Mouse (Mus musculus) liver, adult 2 months (tissue): ENCODE data around the gene Celf2. TPM values are rescaled to one million over a fixed set of nuclear protein-coding genes. Genes with fewer than 3 reads are reported as not detected.

Source experiments
- DNase-seq: peaks from one replicate; pipeline ENCODE4 v3.0.0-alpha.2; 2011; ENCODE audit warnings: low read depth, low spot score; ENCODE audit errors: extremely low read depth
- H3K27ac ChIP-seq: fragments of 200-500 bp; replicated peaks from 2 replicates; pipeline ENCODE4 v1.5.1; 2012; ENCODE audit warnings: low read depth, mild to moderate bottlenecking, control low read depth, inconsistent platforms, low read length; ENCODE audit not compliant: insufficient read depth
- H3K27me3 ChIP-seq: fragments of 200-500 bp; 2 replicates; pipeline ENCODE4 v1.6.1; 2012; ENCODE audit warnings: mild to moderate bottlenecking, moderate library complexity, low read length, inconsistent platforms; ENCODE audit not compliant: control insufficient read depth, insufficient read depth
- H3K36me3 ChIP-seq: fragments of 200-500 bp; 2 replicates; pipeline ENCODE4 v1.6.1; 2012; ENCODE audit warnings: low read length, inconsistent platforms; ENCODE audit not compliant: control insufficient read depth, insufficient read depth
- H3K4me1 ChIP-seq: fragments of 200-500 bp; 2 replicates; pipeline ENCODE4 v1.6.1; 2011; ENCODE audit warnings: low read length; ENCODE audit not compliant: control insufficient read depth, insufficient read depth
- H3K4me3 ChIP-seq: fragments of 200-500 bp; 2 replicates; pipeline ENCODE4 v1.5.1; 2011; ENCODE audit warnings: low read depth, mild to moderate bottlenecking, control low read depth, low read length, moderate library complexity; ENCODE audit not compliant: insufficient read depth
- H3K79me2 ChIP-seq: fragments of 200-500 bp; 2 replicates; pipeline ENCODE4 v1.6.1; 2012; ENCODE audit warnings: inconsistent platforms, mild to moderate bottlenecking, low read length, moderate library complexity; ENCODE audit not compliant: control insufficient read depth, insufficient read depth
- H3K9ac ChIP-seq: fragments of 200-500 bp; 2 replicates; pipeline ENCODE4 v1.6.1; 2012; ENCODE audit warnings: low read depth, mild to moderate bottlenecking, control low read depth, inconsistent platforms, low read length
- CTCF ChIP-seq: fragments of 200-500 bp; IDR thresholded peaks from 2 replicates; pipeline ENCODE4 v1.5.1; 2011; ENCODE audit warnings: low read depth, low read length, control low read depth
- POLR2A ChIP-seq: fragments of 200-500 bp; IDR thresholded peaks from 2 replicates; pipeline ENCODE4 v1.6.1; 2011; ENCODE audit warnings: low read length, control low read depth; ENCODE audit not compliant: insufficient read depth; ENCODE audit errors: extremely low read depth
- WGBS: fragments of 180-500 bp; shearing (Covaris S2); methylation state at CpG from one replicate; pipeline ENCODE4 v1.1.7; 2018; 5-methylcytosine and 5-hydroxymethylcytosine counted together
- polyA plus RNA-seq: library from polyadenylated mRNA; depleted of rRNA; stranded (reverse); fragments of >200 nt; gene quantifications from 2 replicates; pipeline ENCODE4 v1.2.3, GENCODE M21; 2012
- total RNA-seq: library from RNA; depleted of rRNA; stranded (reverse); fragments of >200 nt; gene quantifications from 2 replicates; pipeline ENCODE4 v1.2.3, GENCODE M21; 2014

Gene Celf2
- total and polyA plus RNA-seq, 2 experiments, result 2.9 to 4.7 TPM

DNA sequence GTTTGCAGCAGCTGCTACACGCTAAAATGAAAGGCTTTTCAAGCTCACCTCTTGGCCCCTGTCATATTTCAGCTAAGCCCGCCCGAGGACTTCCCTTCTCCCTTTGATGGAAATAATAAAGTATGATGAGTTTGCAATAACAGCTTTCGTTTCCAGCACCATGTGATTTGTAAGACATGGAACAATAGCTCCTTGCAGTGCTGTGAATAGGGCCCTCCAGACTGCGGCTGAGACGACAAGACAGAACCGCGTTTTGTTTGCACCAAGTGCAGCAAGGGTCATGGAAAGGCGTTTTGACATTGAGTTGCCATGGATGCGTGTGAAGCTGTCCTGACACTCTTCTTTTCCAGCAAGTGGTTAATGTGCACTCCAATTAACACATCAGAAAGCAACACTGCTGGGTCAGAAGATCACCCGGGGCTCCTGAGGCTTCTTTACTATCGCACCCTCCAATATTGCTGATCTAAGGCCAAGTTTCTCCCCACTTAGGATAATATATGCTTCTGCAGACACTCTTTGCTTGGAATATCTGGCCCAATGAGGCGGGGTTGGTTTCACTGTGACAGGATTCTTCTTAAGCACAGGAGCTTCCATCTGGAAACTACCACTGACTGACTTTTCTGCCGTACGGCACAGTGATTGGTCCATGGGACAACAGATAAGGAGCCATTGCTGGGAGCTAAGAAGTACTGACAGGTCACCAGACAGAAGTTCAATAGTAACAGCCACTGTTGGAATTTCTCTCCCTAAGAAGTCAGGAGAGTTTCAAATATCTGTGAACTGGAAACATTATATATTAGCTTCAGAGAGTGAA is 301.5 kb downstream of the Celf2 start:
- no peak overlapping the region for H3K4me3 ChIP-seq
- WGBS, result 83% methylated on average over 15 of the region's 15 CpGs
- no peak for DNase-seq
- no peaks in the 10 kb centered on the region for H3K79me2 ChIP-seq
- H3K27ac ChIP-seq, result no peak overlapping the region
- H3K9ac ChIP-seq, result no peak overlapping the region
- no peaks in the 10 kb centered on the region for H3K27me3 ChIP-seq
- no peak for TF ChIP-seq CTCF
- TF ChIP-seq POLR2A, result no peak
- no peaks in the 10 kb centered on the region for H3K4me1 ChIP-seq
- H3K36me3 ChIP-seq, result no peaks in the 10 kb centered on the region

DNA sequence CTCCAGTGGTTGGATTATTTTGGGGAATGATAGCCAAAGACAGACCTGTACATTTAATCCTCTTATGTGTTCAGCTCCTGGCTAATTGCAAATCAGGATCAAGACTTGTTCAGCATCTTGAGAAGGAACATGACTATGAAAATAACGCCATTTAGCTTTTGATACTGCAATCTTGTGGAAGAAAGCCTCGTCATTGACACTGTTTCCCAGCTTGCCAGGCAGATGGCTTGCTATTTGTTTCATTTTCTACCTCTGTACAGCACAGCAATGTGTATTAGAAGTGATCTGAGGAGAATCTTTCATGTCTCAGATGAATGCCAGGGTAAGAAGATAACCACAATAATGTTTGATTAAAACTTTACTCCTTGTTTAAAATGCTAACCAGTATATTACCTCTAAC is 315.9 kb downstream of the Celf2 start:
- TF ChIP-seq POLR2A, result no peak
- no peak for TF ChIP-seq CTCF
- Histone ChIP-seq H3K27ac (no peak overlapping the region), H3K79me2 (no peaks in the 10 kb centered on the region), H3K36me3 (no peaks in the 10 kb centered on the region), H3K9ac (no peak overlapping the region), H3K4me1 (no peaks in the 10 kb centered on the region), H3K4me3 (no peak overlapping the region), H3K27me3 (no peaks in the 10 kb centered on the region)
- 73% methylated on average over 2 of the region's 2 CpGs for WGBS
- DNase-seq, result no peak

DNA sequence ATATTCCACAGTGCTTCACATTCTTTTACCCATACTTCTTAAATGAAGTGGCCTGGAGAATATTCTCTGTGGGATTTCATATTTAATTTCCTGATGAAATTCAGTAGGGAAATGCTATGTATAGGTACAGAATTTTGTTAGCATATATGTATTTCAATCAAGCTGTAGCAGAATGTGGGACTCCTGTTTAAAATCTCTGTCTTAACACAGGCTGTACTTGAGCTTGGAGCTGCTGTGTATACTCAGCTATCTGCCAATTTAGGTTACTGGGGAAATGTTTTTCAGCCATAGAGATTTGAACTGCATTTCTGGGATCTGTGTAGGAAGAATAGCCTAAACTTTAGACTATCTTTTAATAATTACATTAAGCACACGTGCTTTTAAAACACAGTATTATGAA is 330.2 kb downstream of the Celf2 start:
- no peaks in the 10 kb centered on the region for H3K27me3 ChIP-seq
- no peak for DNase-seq
- H3K9ac ChIP-seq, result no peak overlapping the region
- no peak overlapping the region for H3K4me3 ChIP-seq
- 62% methylated on average over 1 of the region's 1 CpGs for WGBS
- no peaks in the 10 kb centered on the region for H3K79me2 ChIP-seq
- H3K4me1 ChIP-seq, result no peaks in the 10 kb centered on the region
- no peak overlapping the region for H3K27ac ChIP-seq
- TF ChIP-seq POLR2A (no peak), CTCF (no peak)
- H3K36me3 ChIP-seq, result no peaks in the 10 kb centered on the region

DNA sequence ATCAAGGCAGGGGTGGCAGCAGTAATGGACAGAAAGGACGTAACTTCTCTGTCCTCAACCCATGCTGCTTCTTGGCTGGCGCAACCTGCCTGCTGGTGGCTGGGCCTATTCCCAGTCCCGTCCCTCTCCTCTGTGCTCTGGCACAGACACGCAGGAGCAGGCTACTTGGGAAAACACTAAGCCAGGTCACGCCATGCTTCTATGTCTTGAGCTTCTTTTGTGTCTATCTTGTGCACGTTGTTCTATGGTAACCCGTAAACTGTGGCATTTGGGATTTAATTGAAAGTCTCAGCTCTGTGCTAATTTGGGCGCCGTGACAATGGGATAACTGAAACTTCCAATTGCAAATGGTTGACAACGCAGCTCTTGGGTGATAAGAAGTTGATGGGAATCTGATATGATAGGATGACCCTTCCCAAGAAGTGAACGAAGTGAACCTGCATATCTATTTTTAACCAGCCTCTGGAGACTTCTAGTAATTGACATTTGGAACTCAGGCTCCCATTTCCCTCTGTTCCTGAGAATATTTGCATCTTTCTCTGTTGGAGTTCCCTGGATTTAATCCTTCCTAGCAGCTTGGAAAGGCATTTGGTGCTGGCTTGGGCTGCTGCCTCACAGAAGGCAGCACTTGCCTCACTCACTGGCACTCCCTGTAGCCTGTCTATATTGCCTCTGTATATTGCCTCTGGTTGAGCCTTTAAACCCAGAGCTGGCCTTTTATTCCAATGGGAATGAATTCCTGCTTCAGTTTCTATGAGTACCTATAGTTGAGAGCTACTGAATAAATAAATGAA is 335.9 kb downstream of the Celf2 start:
- Histone ChIP-seq H3K36me3 (no peaks in the 10 kb centered on the region), H3K4me3 (no peak overlapping the region), H3K79me2 (no peaks in the 10 kb centered on the region), H3K27ac (no peak overlapping the region), H3K27me3 (no peaks in the 10 kb centered on the region), H3K9ac (no peak overlapping the region), H3K4me1 (no peaks in the 10 kb centered on the region)
- no peak for DNase-seq
- WGBS, result 87% methylated on average over 11 of the region's 11 CpGs
- no peak for TF ChIP-seq CTCF
- TF ChIP-seq POLR2A, result no peak

DNA sequence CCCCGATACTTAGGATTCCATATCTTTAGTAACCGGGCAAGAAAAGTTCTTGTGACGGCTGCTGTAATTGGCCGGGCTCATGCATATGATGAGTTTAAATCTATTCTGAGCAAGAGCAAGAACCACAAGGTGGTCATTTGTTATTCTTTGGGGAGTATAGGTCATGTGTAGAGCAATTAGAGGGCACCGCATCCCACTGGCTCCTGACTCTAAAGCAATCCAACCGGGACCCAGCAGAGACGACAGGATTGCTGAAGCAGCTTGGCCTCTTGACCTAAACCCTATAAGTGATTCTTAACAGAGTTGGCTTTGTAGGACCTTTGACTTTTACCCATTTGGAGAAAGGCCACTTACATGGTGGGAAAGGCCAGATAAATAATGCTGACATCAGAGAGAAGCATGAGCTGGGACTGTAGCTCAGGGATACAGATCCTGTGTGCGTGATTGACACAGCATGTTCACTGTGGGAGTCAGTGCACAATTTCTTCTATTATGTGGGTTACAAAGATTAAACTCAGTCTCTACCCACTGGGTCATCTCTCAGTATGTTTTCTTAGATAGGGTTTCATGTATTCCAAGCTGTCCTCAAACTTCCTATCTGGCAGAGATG is 338.2 kb downstream of the Celf2 start:
- no peak overlapping the region for H3K4me3 ChIP-seq
- TF ChIP-seq CTCF (no peak), POLR2A (no peak)
- no peaks in the 10 kb centered on the region for H3K79me2 ChIP-seq
- DNase-seq, result no peak
- no peak overlapping the region for H3K27ac ChIP-seq
- H3K9ac ChIP-seq, result no peak overlapping the region
- no peaks in the 10 kb centered on the region for H3K36me3 ChIP-seq
- H3K4me1 ChIP-seq, result no peaks in the 10 kb centered on the region
- 85% methylated on average over 8 of the region's 8 CpGs for WGBS
- no peaks in the 10 kb centered on the region for H3K27me3 ChIP-seq

DNA sequence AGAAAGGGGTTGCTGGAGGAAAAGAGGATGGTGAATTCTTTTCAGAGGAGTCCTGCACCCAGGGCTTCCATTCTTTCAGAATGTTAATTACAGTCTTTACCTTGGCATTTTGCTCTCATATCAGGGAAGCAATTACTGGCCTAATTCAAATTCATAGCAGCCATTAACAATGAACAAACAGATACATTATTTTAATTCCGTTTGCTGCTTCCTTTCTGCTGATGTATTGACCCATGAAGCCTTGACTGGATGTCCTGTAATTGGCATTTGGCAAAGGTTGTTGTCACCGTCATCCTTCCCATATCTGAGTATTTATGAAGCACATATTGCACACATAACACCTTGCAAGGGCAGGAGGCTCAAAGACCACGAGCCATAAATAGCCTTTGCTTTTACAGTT is 343.6 kb downstream of the Celf2 start:
- 72% methylated on average over 3 of the region's 3 CpGs for WGBS
- Histone ChIP-seq H3K9ac (no peak overlapping the region), H3K4me3 (no peak overlapping the region), H3K27ac (no peak overlapping the region), H3K27me3 (no peaks in the 10 kb centered on the region), H3K36me3 (no peaks in the 10 kb centered on the region), H3K79me2 (no peaks in the 10 kb centered on the region), H3K4me1 (no peaks in the 10 kb centered on the region)
- no peak for DNase-seq
- no peak for TF ChIP-seq POLR2A
- no peak for TF ChIP-seq CTCF
